Mouse (Mus musculus): ENCODE data around the gene Cct7. TPM values are rescaled to one million over a fixed set of nuclear protein-coding genes. Genes with fewer than 3 reads are reported as not detected.

Cct7 gene
- polyA plus RNA-seq (2017; shearing (Covaris generic)): 333 TPM

GRCm38 (mm10) chr6:85450697-85451663, at the start of gene Cct7:
Cct7 (plus strand) TSS chr6:85451514.

GRCm38 (mm10) chr6:85423836-85424379, 27.4 kb upstream of the Cct7 start, which contains the start of gene Noto:
Noto (plus strand) TSS chr6:85423886.

GRCm38 (mm10) chr6:85431842-85432431, 19.4 kb upstream of the Cct7 start, which contains the start of gene Smyd5:
Smyd5 (plus strand) TSS chr6:85431989.

GRCm38 (mm10) chr6:85451664-85452410, 523 bp downstream of the Cct7 start, which contains the start of gene Pradc1:
Pradc1 (minus strand) TSS chr6:85451970.

GRCm38 (mm10) chr6:85502911-85503250, 51.6 kb downstream of the Cct7 start, which contains the start of gene Fbxo41:
Fbxo41 (minus strand) TSS chr6:85502994.

GRCm38 (mm10) chr6:85513531-85513910, 62.2 kb downstream of the Cct7 start, which contains the start of gene Egr4:
Egr4 (minus strand) TSS chr6:85513589.

Other genes starting within 250 kb of the Cct7 start
- gene Sfxn5, start 118.1 kb upstream of the Cct7 start, polyA plus RNA-seq (2017; shearing (Covaris generic)): 0.69 TPM
- 0.43 TPM for gene Rab11fip5, start 76.9 kb upstream of the Cct7 start, polyA plus RNA-seq (2017; shearing (Covaris generic))
- gene Noto, start 27.6 kb upstream of the Cct7 start, polyA plus RNA-seq (2017; shearing (Covaris generic)): not detected
- gene Smyd5, start 19.5 kb upstream of the Cct7 start, polyA plus RNA-seq (2017; shearing (Covaris generic)): 62.1 TPM
- gene Pradc1, start 456 bp downstream of the Cct7 start, polyA plus RNA-seq (2017; shearing (Covaris generic)): 21.6 TPM
- 0.07 TPM for gene Fbxo41, start 51.5 kb downstream of the Cct7 start, polyA plus RNA-seq (2017; shearing (Covaris generic))
- gene Egr4, start 62.1 kb downstream of the Cct7 start, polyA plus RNA-seq (2017; shearing (Covaris generic)): not detected
- gene Alms1, start 136.0 kb downstream of the Cct7 start, polyA plus RNA-seq (2017; shearing (Covaris generic)): 1.5 TPM